Mouse (Mus musculus) kidney, postnatal 0 days (tissue): Measurements from ENCODE around the gene Stat5b. TPM values are rescaled to one million over a fixed set of nuclear protein-coding genes. Genes with fewer than 3 reads are reported as not detected.

Experiments used
- ATAC-seq: fragments of 200-750 bp; cut with Nextera tagmentation; replicated peaks from 2 replicates; pipeline ENCODE4 v1.8.0; 2017; ENCODE audit warnings: low read depth, moderate number of reproducible peaks, moderate TSS enrichment, moderate library complexity; ENCODE audit not compliant: low FRiP score
- DNase-seq: peaks from one replicate; pipeline ENCODE4 v3.0.0-alpha.2; 2016; ENCODE audit warnings: low spot score
- H3K27ac ChIP-seq: fragments of 300-500 bp; sonication (generic); 2 replicates; pipeline ENCODE4 v1.5.1; 2014; ENCODE audit warnings: mild to moderate bottlenecking
- H3K27me3 ChIP-seq: fragments of 300-500 bp; sonication (generic); 2 replicates; pipeline ENCODE4 v1.6.1; 2014; ENCODE audit warnings: low read length, mixed read lengths; ENCODE audit not compliant: insufficient read depth
- H3K36me3 ChIP-seq: fragments of 300-500 bp; sonication (generic); 2 replicates; pipeline ENCODE4 v1.6.1; 2014; ENCODE audit warnings: low read length, mixed read lengths; ENCODE audit not compliant: insufficient read depth
- H3K4me1 ChIP-seq: fragments of 300-500 bp; sonication (generic); replicated peaks from 2 replicates; pipeline ENCODE4 v1.6.1; 2014; ENCODE audit warnings: antibody characterized with exemption, low read length, mixed read lengths; ENCODE audit not compliant: insufficient read depth
- H3K4me2 ChIP-seq: fragments of 300-500 bp; sonication (generic); 2 replicates; pipeline ENCODE4 v1.6.1; 2014; ENCODE audit warnings: mild to moderate bottlenecking, low read length, moderate library complexity, mixed read lengths
- H3K4me3 ChIP-seq: fragments of 300-500 bp; sonication (generic); replicated peaks from 2 replicates; pipeline ENCODE4 v1.5.1; 2014; ENCODE audit warnings: low read depth, low read length
- H3K9ac ChIP-seq: fragments of 300-500 bp; sonication (generic); 2 replicates; pipeline ENCODE4 v1.6.1; 2014; ENCODE audit warnings: low read depth, low read length
- H3K9me3 ChIP-seq: fragments of 300-500 bp; sonication (generic); replicated peaks from 2 replicates; pipeline ENCODE4 v1.6.1; 2016; ENCODE audit warnings: low read length, inconsistent platforms, mixed read lengths
- CTCF ChIP-seq: IDR thresholded peaks from 2 replicates; pipeline ENCODE4 v1.5.1; 2016; ENCODE audit warnings: antibody characterized with exemption, low read depth, mild to moderate bottlenecking, moderate library complexity
- WGBS: fragments of 180-500 bp; shearing (Covaris S2); extraction: QIAGEN DNeasy Blood & Tissue Kit; methylation state at CpG from one replicate; pipeline ENCODE4 v1.1.7; 2014; 5-methylcytosine and 5-hydroxymethylcytosine counted together
- polyA plus RNA-seq: library from polyadenylated mRNA; unstranded; fragments of >200 nt; fragmentation: Nextera tagmentation; extraction: Ambion mirVana; gene quantifications from 2 replicates; pipeline ENCODE4 v1.2.1, GENCODE M21; 2015

Gene Stat5b
- polyA plus RNA-seq, 1 experiment from 2014 or later = 14.4 TPM

- Histone ChIP-seq H3K27me3 (no peaks in the 10 kb centered on the region), H3K9me3 (no peaks in the 10 kb centered on the region), H3K4me1 (peaks cover 11% of the 10 kb centered on the region; the same call in 1 of the 2 replicates), H3K4me3 (peak overlapping the region; percentile 45), H3K36me3 (no peaks in the 10 kb centered on the region), H3K4me2 (peak overlapping the region; percentile 84), H3K27ac (0 out of 2 replicates have a peak overlapping the region, but pooled peaks have one; percentile 47), H3K9ac (peak overlapping the region; percentile 54)
- no peak for TF ChIP-seq CTCF
- DNase-seq (no peak), ATAC-seq (0 out of 2 replicates have a peak, but pooled peaks have one; percentile 3)
- 50% methylated on average over 6 of the region's 6 CpGs for WGBS
These were observed 9.1 kb upstream of the Stat5b start for GRCm38 (mm10) chr11:100859579-100860075.

- Histone ChIP-seq H3K9ac (peak within 1 kb of the TSS; percentile 54), H3K36me3 (no peaks in the 10 kb centered on the region), H3K9me3 (no peaks in the 10 kb centered on the region), H3K4me2 (peak within 1 kb of the TSS; percentile 84), H3K27me3 (no peaks in the 10 kb centered on the region), H3K27ac (peak within 1 kb of the TSS; percentile 47; the same call in 1 of the 2 replicates), H3K4me3 (peak within 1 kb of the TSS; percentile 45), H3K4me1 (peaks cover 11% of the 10 kb centered on the region; the same call in 1 of the 2 replicates)
- ATAC-seq = no peak
- 57% methylated on average over 9 of the region's 9 CpGs for WGBS
- TF ChIP-seq CTCF = no peak
- no peak for DNase-seq
These were observed 8.5 kb upstream of the Stat5b start, which contains the start of gene Stat5a for GRCm38 (mm10) chr11:100858935-100859578. TSS of gene Stat5a (plus strand) at chr11:100859351.

GRCm38 (mm10) chr11:100857960-100858359 is 7.4 kb upstream of the Stat5b start:
- Histone ChIP-seq H3K4me3 (no peak overlapping the region), H3K27ac (no peak overlapping the region), H3K36me3 (no peaks in the 10 kb centered on the region), H3K9me3 (no peaks in the 10 kb centered on the region), H3K9ac (no peak overlapping the region), H3K4me1 (peaks cover 11% of the 10 kb centered on the region; the same call in 1 of the 2 replicates), H3K4me2 (no peak overlapping the region), H3K27me3 (no peaks in the 10 kb centered on the region)
- TF ChIP-seq CTCF = no peak
- 70% methylated on average over 6 of the region's 6 CpGs for WGBS
- ATAC-seq (no peak), DNase-seq (no peak)

- Histone ChIP-seq H3K27me3 (no peaks in the 10 kb centered on the region), H3K9ac (no peak overlapping the region), H3K4me2 (no peak overlapping the region), H3K4me3 (no peak overlapping the region), H3K9me3 (no peaks in the 10 kb centered on the region), H3K27ac (no peak overlapping the region), H3K36me3 (no peaks in the 10 kb centered on the region), H3K4me1 (0 out of 2 replicates have a peak, but pooled peaks cover 8% of the 10 kb centered on the region)
- WGBS = 81% methylated on average over 4 of the region's 4 CpGs
- no peak for TF ChIP-seq CTCF
- ATAC-seq (no peak), DNase-seq (no peak)
These were observed 4.7 kb upstream of the Stat5b start for GRCm38 (mm10) chr11:100855178-100855577.

- Histone ChIP-seq H3K4me3 (no peak overlapping the region), H3K9me3 (no peaks in the 10 kb centered on the region), H3K27ac (no peak overlapping the region), H3K27me3 (no peaks in the 10 kb centered on the region), H3K4me1 (0 out of 2 replicates have a peak, but pooled peaks cover 3% of the 10 kb centered on the region), H3K4me2 (no peak overlapping the region), H3K36me3 (no peaks in the 10 kb centered on the region), H3K9ac (no peak overlapping the region)
- WGBS = 42% methylated on average over 4 of the region's 4 CpGs
- DNase-seq = no peak
- no peak for TF ChIP-seq CTCF
- ATAC-seq = no peak
These were observed 3.7 kb upstream of the Stat5b start for GRCm38 (mm10) chr11:100854268-100854667.

- 82% methylated on average over 5 of the region's 5 CpGs for WGBS
These were observed 2.5 kb upstream of the Stat5b start for GRCm38 (mm10) chr11:100853018-100853417.

More at GRCm38 (mm10) chr11:100853018-100853417, 2.5 kb upstream of the Stat5b start:
- no peak overlapping the region for H3K4me2 ChIP-seq
- H3K4me1 ChIP-seq = 0 out of 2 replicates have a peak, but pooled peaks cover 7% of the 10 kb centered on the region
- no peak overlapping the region for H3K27ac ChIP-seq
- no peaks in the 10 kb centered on the region for H3K9me3 ChIP-seq
- no peak for DNase-seq
- no peak overlapping the region for H3K9ac ChIP-seq
- H3K27me3 ChIP-seq = no peaks in the 10 kb centered on the region
- no peak for ATAC-seq
- no peak overlapping the region for H3K4me3 ChIP-seq
- TF ChIP-seq CTCF = no peak
- H3K36me3 ChIP-seq = no peaks in the 10 kb centered on the region
